Mouse (Mus musculus) small intestine, adult 2 months (tissue): Measurements from ENCODE around the gene Slc6a12.

Experiments
- CTCF ChIP-seq: fragments of 200-500 bp; IDR thresholded peaks from 2 replicates; pipeline ENCODE4 v1.5.1; 2012; ENCODE audit warnings: low read depth, mild to moderate bottlenecking, control low read depth, inconsistent platforms, low read length, moderate library complexity, mixed read lengths; ENCODE audit not compliant: insufficient replicate concordance, insufficient read length; ENCODE audit errors: extremely low read depth
- POLR2A ChIP-seq: fragments of 200-500 bp; IDR thresholded peaks from 2 replicates; pipeline ENCODE4 v1.6.1; 2012; ENCODE audit warnings: low read depth, mild to moderate bottlenecking, control low read depth, inconsistent platforms, low read length, moderate library complexity

DNA sequence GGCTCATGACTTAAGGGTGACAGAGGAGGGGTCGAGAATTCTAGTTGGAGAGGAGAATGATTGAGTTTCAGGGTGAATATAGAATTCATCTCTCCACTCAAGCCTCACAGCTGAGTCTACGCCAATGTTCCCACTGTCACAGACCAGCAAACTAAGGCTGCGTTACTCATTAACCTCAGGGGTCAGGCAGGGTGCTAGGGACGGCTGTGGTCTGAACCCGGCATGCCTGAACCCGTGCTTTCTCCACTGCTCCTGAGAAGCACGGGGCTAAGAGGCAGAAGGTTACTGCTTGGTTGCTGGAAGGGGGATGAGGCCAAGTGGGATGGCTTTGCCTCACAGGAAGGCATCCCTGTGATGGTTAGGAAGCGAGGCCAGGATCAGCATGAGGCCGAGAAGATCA is 42.4 kb upstream of the Slc6a12 start:
- TF ChIP-seq POLR2A, result no peak
- TF ChIP-seq CTCF, result no peak
